Mouse (Mus musculus) layer of hippocampus, adult 2 months (tissue): ENCODE results near the gene Ctbp1. TPM values are rescaled to one million over a fixed set of nuclear protein-coding genes. Genes with fewer than 3 reads are reported as not detected.
A peak's percentile ranks its signal among the peaks of the same experiment; 100 is the strongest.

Experiments used
- DNase-seq, 2 experiments: peaks; one replicate each; pipeline ENCODE4 v3.0.0; 2022; ENCODE audit warnings: low spot score in 2 of 2
- H3K27ac ChIP-seq: fragments of 200-600 bp; 2 replicates; pipeline ENCODE4 v1.8.1; 2022
- H3K4me3 ChIP-seq: fragments of 200-600 bp; 2 replicates; pipeline ENCODE4 v1.8.1; 2022; ENCODE audit warnings: mild to moderate bottlenecking
- CTCF ChIP-seq: fragments of 200-600 bp; conservative IDR thresholded peaks from 2 replicates; pipeline ENCODE4 v1.8.1; 2022; ENCODE audit warnings: antibody characterized with exemption, mild to moderate bottlenecking, moderate library complexity
- total RNA-seq, 2 experiments: library from RNA; stranded (reverse); gene quantifications; 2 replicates each; pipeline ENCODE4 v1.2.3; 2021

The Ctbp1 gene
- total RNA-seq, 2 experiments from 2014 or later = 285 to 286 TPM

- H3K27ac ChIP-seq = no peak overlapping the region
- no peak for DNase-seq
- no peak overlapping the region for H3K4me3 ChIP-seq
- TF ChIP-seq CTCF = no peak
Observed at GRCm38 (mm10) chr5:33238256-33238645, 36.5 kb downstream of the Ctbp1 start.

GRCm38 (mm10) chr5:33237600-33238255 is 37.1 kb downstream of the Ctbp1 start:
- no peak for TF ChIP-seq CTCF
- no peak overlapping the region for H3K4me3 ChIP-seq
- no peak overlapping the region for H3K27ac ChIP-seq
- DNase-seq = no peak

GRCm38 (mm10) chr5:33234391-33235031 is 40.3 kb downstream of the Ctbp1 start:
- H3K27ac ChIP-seq = no peak overlapping the region
- DNase-seq = no peak
- no peak for TF ChIP-seq CTCF
- no peak overlapping the region for H3K4me3 ChIP-seq

- DNase-seq = no peak
- no peak for TF ChIP-seq CTCF
- H3K27ac ChIP-seq = no peak overlapping the region
- no peak overlapping the region for H3K4me3 ChIP-seq
Observed at GRCm38 (mm10) chr5:33232791-33233190, 42.0 kb downstream of the Ctbp1 start.

- no peak for DNase-seq
- Histone ChIP-seq H3K4me3 (no peak overlapping the region), H3K27ac (no peak overlapping the region)
- peak; percentile 1; the same call in 1 of the 2 replicates for TF ChIP-seq CTCF
Observed at GRCm38 (mm10) chr5:33230285-33230684, 44.5 kb downstream of the Ctbp1 start.

GRCm38 (mm10) chr5:33228428-33228827 is 46.4 kb downstream of the Ctbp1 start:
- peak in 1 of 2 experiments; percentile 61 for DNase-seq
- Histone ChIP-seq H3K4me3 (no peak overlapping the region), H3K27ac (no peak overlapping the region)
- TF ChIP-seq CTCF = no peak

- TF ChIP-seq CTCF = no peak
- no peak for DNase-seq
- Histone ChIP-seq H3K4me3 (no peak overlapping the region), H3K27ac (no peak overlapping the region)
Observed at GRCm38 (mm10) chr5:33225673-33226072, 49.1 kb downstream of the Ctbp1 start.

- DNase-seq = no peak
- no peak overlapping the region for H3K27ac ChIP-seq
- no peak overlapping the region for H3K4me3 ChIP-seq
- no peak for TF ChIP-seq CTCF
Observed at GRCm38 (mm10) chr5:33224491-33224890, 50.3 kb downstream of the Ctbp1 start.

- no peak for DNase-seq
- H3K4me3 ChIP-seq = no peak overlapping the region
- H3K27ac ChIP-seq = no peak overlapping the region
- no peak for TF ChIP-seq CTCF
Observed at GRCm38 (mm10) chr5:33222841-33223744, 51.7 kb downstream of the Ctbp1 start.

GRCm38 (mm10) chr5:33222389-33222788 is 52.4 kb downstream of the Ctbp1 start:
- DNase-seq = no peak
- Histone ChIP-seq H3K27ac (no peak overlapping the region), H3K4me3 (no peak overlapping the region)
- TF ChIP-seq CTCF = no peak

- Histone ChIP-seq H3K4me3 (no peak overlapping the region), H3K27ac (no peak overlapping the region)
- no peak for DNase-seq
- no peak for TF ChIP-seq CTCF
Observed at GRCm38 (mm10) chr5:33220350-33221044, 54.3 kb downstream of the Ctbp1 start.

GRCm38 (mm10) chr5:33219831-33220230 is 55.0 kb downstream of the Ctbp1 start:
- Histone ChIP-seq H3K27ac (no peak overlapping the region), H3K4me3 (no peak overlapping the region)
- no peak for DNase-seq
- TF ChIP-seq CTCF = no peak
